Mouse (Mus musculus) bone marrow, adult 2 months (tissue): ENCODE measurements around the gene Wfikkn1.

Experiments
- CTCF ChIP-seq: fragments of 200-500 bp; IDR thresholded peaks from 2 replicates; pipeline ENCODE4 v1.5.1; 2011; ENCODE audit warnings: low read length, control low read depth; ENCODE audit not compliant: control insufficient read depth, insufficient read depth
- POLR2A ChIP-seq: fragments of 200-500 bp; IDR thresholded peaks from 2 replicates; pipeline ENCODE4 v1.6.1; 2011; ENCODE audit warnings: low read depth, mild to moderate bottlenecking, control low read depth, low read length, borderline replicate concordance; ENCODE audit not compliant: control insufficient read depth

DNA sequence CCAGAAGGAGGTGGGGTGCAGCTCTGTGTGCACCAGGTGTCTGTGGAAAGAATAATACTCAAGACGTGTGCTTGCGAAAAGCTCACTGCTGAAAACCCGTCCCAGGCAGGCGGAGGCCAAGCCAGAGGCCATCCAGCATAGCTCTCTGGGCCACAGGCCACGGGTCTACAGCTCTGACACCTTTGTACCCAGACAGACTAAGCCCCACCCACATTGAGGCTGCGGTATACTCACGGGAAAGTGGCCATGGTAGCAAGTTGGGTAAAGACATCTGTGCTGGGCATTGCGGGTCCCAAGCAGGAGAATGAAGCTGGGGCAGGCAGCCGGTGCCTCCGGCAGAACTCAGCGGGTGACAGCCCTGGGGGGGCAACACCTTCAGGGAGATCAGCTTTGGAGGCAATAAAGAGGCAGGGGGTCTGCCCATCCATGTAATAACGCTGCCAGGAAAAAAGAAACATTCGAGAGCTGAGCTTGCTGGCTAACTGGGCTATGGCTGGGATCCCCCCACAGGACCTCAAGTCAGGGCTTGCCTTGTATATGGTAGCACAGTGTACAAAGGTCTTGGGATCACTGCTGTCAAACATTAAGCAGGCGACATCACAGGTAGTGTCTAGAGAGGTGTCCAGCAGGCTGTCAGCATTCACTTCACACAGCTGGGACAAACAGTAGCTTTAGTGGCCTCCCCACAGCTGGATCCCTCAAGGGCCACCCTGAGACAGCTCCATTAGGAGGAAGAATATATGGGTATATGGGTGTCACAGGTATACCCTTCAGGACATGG lies 41.0 kb downstream of the Wfikkn1 start:
- TF ChIP-seq POLR2A (no peak), CTCF (no peak)
